In the genomic region with DNA sequence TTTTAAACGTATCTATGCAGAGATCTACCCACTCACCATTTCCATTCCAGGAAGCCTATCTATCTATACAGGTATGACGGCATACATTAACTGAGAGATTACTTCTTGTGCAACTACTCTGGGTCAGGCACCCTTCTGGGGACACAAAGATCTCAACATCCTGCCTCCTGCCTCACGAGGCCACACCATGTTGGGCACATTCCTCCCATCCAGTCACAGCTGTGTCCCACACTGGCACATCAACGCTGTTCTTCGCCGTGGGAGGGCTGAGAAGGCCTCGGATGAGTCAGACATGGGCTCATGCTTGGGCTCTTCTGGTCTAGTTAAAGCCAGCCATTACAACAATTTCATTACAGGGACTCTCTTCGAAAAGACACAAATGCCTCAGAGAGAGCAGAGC, we compare ENCODE assay signal across 19 mouse cellular contexts. TPM values are rescaled to one million over a fixed set of nuclear protein-coding genes. Genes with fewer than 3 reads are reported as not detected.
A peak's percentile ranks its signal among the peaks of the same experiment; 100 is the strongest.
DNase-seq lines count a peak whose midpoint lies in the region; ATAC-seq and TF ChIP-seq lines count a peak whose summit lies in the region.
"Had no signal": no experiment of that assay in that cellular context is flagged by ENCODE, and none has a peak within 500 bp of the region (broad histone marks: within the 10 kb centered on the region; RNA-seq: fewer than 3 reads in every experiment).

No protein-coding gene starts in this region.

- no peak for TF ChIP-seq RAD21 in CH12.LX (IDR thresholded peaks at IDR 0.05; ENCODE audit: low read depth, low read length)

- dilution Hi-C loops in CH12.LX (cut with MboI; ENCODE audit: extremely low pct_ligation_motif_present, extremely low pct_unique_long_range_greater_than_20kb, low sequenced_read_pairs): no loop called here

- TF ChIP-seq CTCF in heart, adult 2 months (IDR thresholded peaks at IDR 0.05): no peak
- no peak for TF ChIP-seq CTCF in liver, postnatal 0 days (IDR thresholded peaks at IDR 0.05; ENCODE audit: low read depth)
- TF ChIP-seq CTCF in CH12.LX (conservative IDR thresholded peaks at IDR 0.05 in 1 of 2, IDR thresholded peaks at IDR 0.05 in 1 of 2; ENCODE audit: low read depth in 2 of 2, low read length in 2 of 2): no peak

- in situ Hi-C loops in CH12.LX (cut with MboI; ENCODE audit: low pct_ligation_motif_present, low pct_unique_long_range_greater_than_20kb, low sequenced_read_pairs): no loop called here

- DNase-seq in heart, adult 2 months: no peak
- DNase-seq in heart, postnatal 4 days: no peak
- no peak for DNase-seq in liver, postnatal 0 days
- DNase-seq in liver, embryonic 11.5 days (ENCODE audit: low spot score): no peak
- no peak for DNase-seq in CH12.LX (ENCODE audit: extremely low read depth)
- DNase-seq in left cerebral cortex, postnatal 25 days (ENCODE audit: low spot score in 2 of 2): peak; percentile 34 to 84
- no peak for DNase-seq in ovary, postnatal 36 days (ENCODE audit: low spot score)
- DNase-seq in gastrocnemius, adult 8-10 months (ENCODE audit: low spot score in 2 of 2): no peak
- DNase-seq: cerebellum, adult 2 months; embryo, embryonic 11 days; forebrain, postnatal 0 days; heart, adult 11 months; thymus, postnatal 36 days had no signal

- intact Hi-C loops in heart, adult 2 months (cut with DNase I): no loop called here
- intact Hi-C loops in left cerebral cortex, postnatal 25 days (cut with DNase I): no loop called here

- H3K9ac ChIP-seq in heart, adult 2 months (ENCODE audit: low read depth, low read length): no peak overlapping the region
- H3K9ac ChIP-seq in liver, postnatal 0 days (replicated peaks): 0 out of 2 replicates have a peak overlapping the region, but pooled peaks have one; percentile 9
- H3K9ac ChIP-seq in liver, embryonic 11.5 days (ENCODE audit: low read depth, low read length): no peak overlapping the region
- no peak overlapping the region for H3K9ac ChIP-seq in CH12.LX (ENCODE audit: insufficient read depth, low read depth)
- H3K9ac ChIP-seq: forebrain, postnatal 0 days; hindbrain, embryonic 15.5 days; kidney, embryonic 15.5 days; limb, embryonic 13.5 days; lung, embryonic 15.5 days had no signal

- peak; percentile 5; the same call in 1 of the 2 replicates for ATAC-seq in liver, postnatal 0 days
- ATAC-seq in liver, embryonic 11.5 days (replicated peaks; ENCODE audit: low FRiP score): no peak
- ATAC-seq: forebrain, postnatal 0 days had no signal

- no peaks in the 10 kb centered on the region; the same call in 1 of the 2 replicates for H3K36me3 ChIP-seq in heart, adult 2 months (ENCODE audit: control insufficient read depth, insufficient read depth, low read length)
- H3K36me3 ChIP-seq in liver, postnatal 0 days (replicated peaks; ENCODE audit: insufficient read depth, low read length): no peaks in the 10 kb centered on the region
- no peaks in the 10 kb centered on the region for H3K36me3 ChIP-seq in liver, embryonic 11.5 days (ENCODE audit: control insufficient read depth, insufficient read depth, low read length)
- no peaks in the 10 kb centered on the region for H3K36me3 ChIP-seq in CH12.LX (replicated peaks in 1 of 2; ENCODE audit: control insufficient read depth in 1 of 2, insufficient read depth in 1 of 2, low read length in 1 of 2)
- H3K36me3 ChIP-seq: hindbrain, embryonic 15.5 days; kidney, embryonic 15.5 days; limb, embryonic 13.5 days; lung, embryonic 15.5 days had no signal

- no peak for TF ChIP-seq EP300 in heart, adult 2 months (IDR thresholded peaks at IDR 0.05; ENCODE audit: insufficient read depth, low read depth, low read length)
- TF ChIP-seq EP300 in liver, postnatal 0 days (IDR thresholded peaks at IDR 0.05; ENCODE audit: low read depth): no peak
- TF ChIP-seq EP300 in CH12.LX (IDR thresholded peaks at IDR 0.05; ENCODE audit: low read length): no peak

- no peak overlapping the region for H3K4me2 ChIP-seq in liver, postnatal 0 days (ENCODE audit: low read depth, low read length)
- H3K4me2 ChIP-seq in liver, embryonic 11.5 days: no peak overlapping the region
- H3K4me2 ChIP-seq in CH12.LX (ENCODE audit: insufficient read depth, low read depth, poor library complexity, severe bottlenecking): 0 out of 2 replicates have a peak overlapping the region, but pooled peaks have one; percentile 31
- H3K4me2 ChIP-seq: hindbrain, embryonic 15.5 days; kidney, embryonic 15.5 days; limb, embryonic 13.5 days; lung, embryonic 15.5 days had no signal

- H3K27ac ChIP-seq in heart, adult 2 months: peak overlapping the region; percentile 12
- peak overlapping the region; percentile 66 for H3K27ac ChIP-seq in liver, postnatal 0 days (ENCODE audit: low read depth)
- no peak overlapping the region for H3K27ac ChIP-seq in liver, embryonic 11.5 days (ENCODE audit: low read depth, low read length)
- H3K27ac ChIP-seq in CH12.LX (ENCODE audit: insufficient read depth, low read depth): peak overlapping the region; percentile 9; the same call in 1 of the 2 replicates
- H3K27ac ChIP-seq: hindbrain, embryonic 15.5 days; kidney, embryonic 15.5 days; limb, embryonic 13.5 days; lung, embryonic 15.5 days had no signal

- peaks cover 5% of the 10 kb centered on the region for H3K4me1 ChIP-seq in heart, adult 2 months (ENCODE audit: control insufficient read depth, insufficient read depth, low read length)
- H3K4me1 ChIP-seq in liver, postnatal 0 days (ENCODE audit: insufficient read depth): peaks cover 22% of the 10 kb centered on the region
- H3K4me1 ChIP-seq in liver, embryonic 11.5 days (replicated peaks; ENCODE audit: control insufficient read depth, insufficient read depth, low read length): no peaks in the 10 kb centered on the region
- H3K4me1 ChIP-seq in CH12.LX (ENCODE audit: control insufficient read depth in 1 of 2, insufficient read depth in 2 of 2): peaks cover 36 to 61% of the 10 kb centered on the region in 2 experiments
- H3K4me1 ChIP-seq: hindbrain, embryonic 15.5 days; limb, embryonic 13.5 days had no signal

- WGBS in heart, adult 2 months: 43% methylated on average over 8 of the region's 8 CpGs
- 62% methylated on average over 8 of the region's 8 CpGs for WGBS in liver, postnatal 0 days (ENCODE audit: insufficient replicate concordance)
- WGBS in liver, embryonic 11.5 days: 78% methylated on average over 8 of the region's 8 CpGs

- no peak overlapping the region for H3K4me3 ChIP-seq in heart, adult 2 months
- no peak overlapping the region for H3K4me3 ChIP-seq in liver, postnatal 0 days (ENCODE audit: low read depth, low read length)
- no peak overlapping the region for H3K4me3 ChIP-seq in liver, embryonic 11.5 days (ENCODE audit: low read depth, low read length)
- peak overlapping the region in 1 of 3 experiments; percentile 10 for H3K4me3 ChIP-seq in CH12.LX (replicated peaks in 1 of 3; ENCODE audit: low read depth in 2 of 3, low read length in 2 of 3, poor library complexity in 1 of 3)
- H3K4me3 ChIP-seq: hindbrain, embryonic 15.5 days; kidney, embryonic 15.5 days; limb, embryonic 13.5 days; lung, embryonic 15.5 days had no signal

- TF ChIP-seq POLR2A in heart, adult 2 months (IDR thresholded peaks at IDR 0.05; ENCODE audit: insufficient read depth, low read depth, low read length): no peak
- no peak for TF ChIP-seq POLR2A in CH12.LX (IDR thresholded peaks at IDR 0.05; ENCODE audit: low read depth, low read length)

- H3K9me3 ChIP-seq in liver, postnatal 0 days (ENCODE audit: low read length): no peaks in the 10 kb centered on the region
- no peaks in the 10 kb centered on the region for H3K9me3 ChIP-seq in liver, embryonic 11.5 days (ENCODE audit: control insufficient read depth, low read length)
- H3K9me3 ChIP-seq in CH12.LX (replicated peaks; ENCODE audit: low read length): peaks cover 16% of the 10 kb centered on the region
- H3K9me3 ChIP-seq: hindbrain, embryonic 15.5 days; kidney, embryonic 15.5 days; limb, embryonic 13.5 days; lung, embryonic 15.5 days had no signal

- H3K79me2 ChIP-seq in heart, adult 2 months (replicated peaks; ENCODE audit: control insufficient read depth, insufficient read depth, low read length): no peaks in the 10 kb centered on the region; the same call in 1 of the 2 replicates
- no peaks in the 10 kb centered on the region for H3K79me2 ChIP-seq in CH12.LX (replicated peaks; ENCODE audit: control insufficient read depth, extremely low read depth, insufficient read depth, poor library complexity, severe bottlenecking)

- H3K27me3 ChIP-seq in heart, adult 2 months (ENCODE audit: control insufficient read depth, insufficient read depth, low read length): no peaks in the 10 kb centered on the region
- H3K27me3 ChIP-seq in liver, postnatal 0 days (ENCODE audit: insufficient read depth, low read length): no peaks in the 10 kb centered on the region
- H3K27me3 ChIP-seq in liver, embryonic 11.5 days (replicated peaks; ENCODE audit: control insufficient read depth, insufficient read depth, low read length): no peaks in the 10 kb centered on the region
- no peaks in the 10 kb centered on the region for H3K27me3 ChIP-seq in CH12.LX (replicated peaks)
- H3K27me3 ChIP-seq: hindbrain, embryonic 15.5 days; kidney, embryonic 15.5 days; limb, embryonic 13.5 days; lung, embryonic 15.5 days had no signal

RNA-seq across cellular contexts. Expression of gene Asb2, which starts 8.9 kb away (rescaled TPM):
- 100 to 1,000 TPM; 419 to 533 TPM for total RNA-seq in heart, adult 2 months (2021)
- polyA plus RNA-seq in heart, adult 2 months (2012; rRNA removed): 505 and 541 TPM in 2 replicates
- 100 to 1,000 TPM; 330 to 353 TPM for total RNA-seq in heart, postnatal 4 days (2021)
- 5.7 and 5.9 TPM in 2 replicates for polyA plus RNA-seq in liver, postnatal 0 days (2015; fragmentation: Nextera tagmentation; extraction: Ambion mirVana)
- 1.2 and 2.8 TPM in 2 replicates for polyA plus RNA-seq in liver, embryonic 11.5 days (2014; fragmentation: Nextera tagmentation; extraction: Ambion mirVana)
- total RNA-seq in CH12.LX (2012; rRNA removed) (4.1 and 5.5 TPM in 2 replicates), CH12.LX (2014; rRNA removed) (5.3 and 6.2 TPM in 2 replicates)
- polyA plus RNA-seq in CH12.LX (2012; ENCODE audit: insufficient read length, low read depth): 2.7 and 3.0 TPM in 2 replicates
- total RNA-seq in left cerebral cortex, postnatal 25 days (2021): 1 to 10 TPM; 2.7 to 3.4 TPM
- total RNA-seq in gastrocnemius, adult 8-10 months (2022): 100 to 1,000 TPM; 524 to 740 (median 599) TPM

RNA-seq across cellular contexts. Expression of gene Fam181a, which starts 36.2 kb away (rescaled TPM):
- not detected for total RNA-seq in heart, adult 2 months (2021)
- polyA plus RNA-seq in heart, adult 2 months (2012; rRNA removed): not detected in 2 replicates
- not detected for total RNA-seq in heart, postnatal 4 days (2021)
- not detected in 2 replicates for polyA plus RNA-seq in liver, postnatal 0 days (2015; fragmentation: Nextera tagmentation; extraction: Ambion mirVana)
- polyA plus RNA-seq in liver, embryonic 11.5 days (2014; fragmentation: Nextera tagmentation; extraction: Ambion mirVana): not detected in 2 replicates
- total RNA-seq in CH12.LX (2012; rRNA removed) (not detected in 2 replicates), CH12.LX (2014; rRNA removed) (not detected in 2 replicates)
- not detected in 2 replicates for polyA plus RNA-seq in CH12.LX (2012; ENCODE audit: insufficient read length, low read depth)
- 1 to 10 TPM; 1.5 to 2.7 TPM for total RNA-seq in left cerebral cortex, postnatal 25 days (2021)
- total RNA-seq in gastrocnemius, adult 8-10 months (2022): not detected
- total RNA-seq: adrenal gland, postnatal 36 days had no signal
- polyA plus RNA-seq: kidney, embryonic 15.5 days; lung, embryonic 15.5 days; stomach, embryonic 16.5 days had no signal

RNA-seq across cellular contexts. Expression of gene Otub2, which starts 41.5 kb away (rescaled TPM):
- total RNA-seq in heart, adult 2 months (2021): 1 to 10 TPM; 3.1 to 3.2 TPM
- polyA plus RNA-seq in heart, adult 2 months (2012; rRNA removed): 4.1 and 6.4 TPM in 2 replicates
- total RNA-seq in heart, postnatal 4 days (2021): 1 to 10 TPM; 3.7 to 4.2 TPM
- 8.2 and 9.2 TPM in 2 replicates for polyA plus RNA-seq in liver, postnatal 0 days (2015; fragmentation: Nextera tagmentation; extraction: Ambion mirVana)
- 15.9 and 20.2 TPM in 2 replicates for polyA plus RNA-seq in liver, embryonic 11.5 days (2014; fragmentation: Nextera tagmentation; extraction: Ambion mirVana)
- total RNA-seq in CH12.LX (2012; rRNA removed) (5.4 and 11.5 TPM in 2 replicates), CH12.LX (2014; rRNA removed) (6.8 and 7.6 TPM in 2 replicates)
- 3.0 and 3.1 TPM in 2 replicates for polyA plus RNA-seq in CH12.LX (2012; ENCODE audit: insufficient read length, low read depth)
- total RNA-seq in left cerebral cortex, postnatal 25 days (2021): 10 to 100 TPM; 32.9 to 42.8 TPM
- 10 to 100 TPM in 1 of 4 experiments, 1 to 10 TPM in 3; 5.3 to 20.3 (median 7.7) TPM for total RNA-seq in gastrocnemius, adult 8-10 months (2022)

Comparison
In these comparisons a context has a peak if more than half of its experiments do, and no peak if none do; other contexts are left out.
1. DNase-seq: peak in left cerebral cortex, postnatal 25 days (2 of 2); none in heart, adult 2 months (0 of 2), heart, postnatal 4 days (single experiment), liver, postnatal 0 days (single experiment), liver, embryonic 11.5 days (single experiment), CH12.LX (single experiment), ovary, postnatal 36 days (single experiment) and gastrocnemius, adult 8-10 months (0 of 2).
2. RNA of gene Asb2, which starts 8.9 kb away (total RNA-seq): 524 to 740 TPM in gastrocnemius, adult 8-10 months, 419 to 533 TPM in heart, adult 2 months and 330 to 353 TPM in heart, postnatal 4 days; 4.1 to 6.2 TPM in CH12.LX and 2.7 to 3.4 TPM in left cerebral cortex, postnatal 25 days; every median in the first group is over 10 times any median in the second.